Mouse (Mus musculus) layer of hippocampus, adult 8-10 months (tissue): Measurements from ENCODE around the gene Klhl30. TPM values are rescaled to one million over a fixed set of nuclear protein-coding genes. Genes with fewer than 3 reads are reported as not detected.
A peak's percentile ranks its signal among the peaks of the same experiment; 100 is the strongest.

Source experiments
- DNase-seq, 2 experiments: peaks; one replicate each; pipeline ENCODE4 v3.0.0; 2022; ENCODE audit warnings: low spot score in 2 of 2
- total RNA-seq, 4 experiments: library from RNA; stranded (reverse); gene quantifications; 2 replicates each; pipeline ENCODE4 v1.2.4; 2022

The Klhl30 gene
- total RNA-seq, 4 experiments from 2014 or later, result not detected

DNA sequence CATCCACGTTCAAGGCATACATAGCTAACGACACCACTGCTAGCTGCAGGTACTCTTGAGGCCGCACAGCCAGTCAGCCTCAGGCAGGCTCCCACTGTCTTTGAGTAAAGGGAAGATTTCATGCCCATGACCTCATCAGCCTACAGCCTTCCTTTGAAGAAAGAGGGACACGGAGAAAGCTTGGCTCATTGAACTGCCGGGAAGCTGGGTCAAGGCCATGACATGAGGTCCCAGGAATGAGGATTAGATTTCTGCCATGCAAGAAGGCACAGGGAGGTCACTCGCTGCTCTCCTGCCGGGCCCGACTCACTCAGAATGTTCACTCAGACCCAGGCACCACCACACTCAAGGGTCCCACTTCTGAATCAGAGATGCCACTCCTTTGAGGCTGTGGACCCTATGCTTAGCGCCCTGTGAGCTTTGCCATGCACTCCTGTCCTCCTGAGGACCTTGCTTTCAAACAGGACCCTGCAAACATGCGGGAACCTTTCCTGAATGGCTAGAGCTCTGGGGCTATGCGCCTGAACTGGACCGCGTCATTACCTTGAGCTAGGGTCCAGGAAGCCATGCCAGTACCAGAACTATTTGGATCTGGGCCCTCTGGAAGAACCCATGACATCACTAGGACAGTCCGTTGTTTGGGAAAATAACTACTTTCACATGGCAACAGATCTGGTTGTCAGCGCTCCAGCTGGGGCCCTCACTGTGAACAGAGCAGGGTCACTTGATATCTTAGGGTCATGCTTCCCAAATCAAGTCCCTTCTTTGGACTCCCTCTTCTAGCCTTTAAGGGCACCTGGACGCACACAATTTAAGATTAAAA is 14.2 kb downstream of the Klhl30 start:
- no peak for DNase-seq

GRCm38 (mm10) chr1:91365816-91366214 is 15.0 kb downstream of the Klhl30 start:
- DNase-seq, result no peak

DNA sequence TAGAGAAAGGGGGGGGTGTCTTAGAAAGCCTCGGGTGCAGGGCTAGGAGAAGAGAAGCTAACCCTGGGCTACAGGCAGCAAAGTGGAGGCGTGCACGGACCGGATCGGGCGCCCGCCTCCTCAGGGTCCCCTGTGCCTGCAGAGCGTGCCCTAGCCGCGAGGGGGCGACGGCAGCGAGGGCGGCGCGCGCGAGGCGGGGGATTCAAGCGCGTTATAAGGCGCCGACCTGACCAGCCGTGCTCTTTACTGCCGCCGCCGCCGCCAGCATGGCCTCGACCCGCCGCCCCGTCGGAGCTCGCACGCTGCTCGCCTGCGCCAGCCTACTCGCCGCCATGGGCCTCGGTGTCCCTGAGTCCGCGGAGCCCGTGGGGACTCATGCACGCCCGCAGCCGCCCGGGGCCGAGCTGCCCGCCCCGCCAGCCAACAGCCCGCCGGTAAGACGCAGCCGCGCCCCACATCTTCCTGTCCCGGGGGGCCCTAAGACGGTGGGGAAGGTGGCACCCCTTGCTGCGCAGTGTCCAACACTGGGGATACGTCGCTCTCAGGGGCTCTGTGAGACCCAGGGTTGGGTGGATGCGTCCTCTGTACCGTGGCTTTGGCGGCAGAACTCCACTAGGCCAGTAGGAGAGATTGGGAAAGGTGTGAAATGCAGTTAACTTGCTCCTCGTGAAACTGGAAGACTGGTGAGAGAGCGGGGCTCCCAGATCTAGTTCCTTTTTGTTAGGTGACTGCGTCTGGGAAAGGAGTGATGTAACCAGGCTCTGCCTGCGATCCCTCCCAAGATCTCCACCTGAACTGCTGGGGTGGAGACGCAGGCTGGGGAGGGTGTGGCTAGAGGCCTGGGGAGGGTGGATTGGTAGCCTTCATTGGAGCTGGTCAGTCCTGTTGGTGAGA is 15.6 kb downstream of the Klhl30 start, which contains the start of gene Erfe:
TSS of gene Erfe (plus strand) at position 216 of the 894 bp plus-strand sequence.
- no peak for DNase-seq

GRCm38 (mm10) chr1:91367295-91367694 is 16.5 kb downstream of the Klhl30 start:
- DNase-seq, result no peak

DNA sequence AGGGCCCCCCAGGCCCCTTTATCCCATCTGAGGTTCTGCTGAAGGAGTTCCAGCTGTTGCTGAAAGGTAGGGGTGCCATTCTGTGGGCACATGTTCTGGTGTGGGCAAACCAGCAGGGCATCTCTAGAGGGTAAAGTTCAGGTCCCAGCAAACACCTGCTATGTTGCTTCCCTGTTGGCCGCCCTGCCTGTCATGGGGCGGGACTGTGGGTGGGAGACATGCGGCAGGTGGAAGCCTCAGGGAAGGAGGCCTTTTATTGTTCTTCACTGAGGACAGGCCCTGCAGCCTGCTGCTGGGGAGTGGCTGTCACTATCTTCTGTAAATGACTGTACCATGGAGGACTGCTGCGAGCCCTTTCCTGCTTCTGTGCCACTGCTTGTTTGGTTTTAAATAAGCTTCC is 18.6 kb downstream of the Klhl30 start:
- no peak for DNase-seq

- no peak for DNase-seq
These were observed 19.2 kb downstream of the Klhl30 start for GRCm38 (mm10) chr1:91370055-91370454.

DNA sequence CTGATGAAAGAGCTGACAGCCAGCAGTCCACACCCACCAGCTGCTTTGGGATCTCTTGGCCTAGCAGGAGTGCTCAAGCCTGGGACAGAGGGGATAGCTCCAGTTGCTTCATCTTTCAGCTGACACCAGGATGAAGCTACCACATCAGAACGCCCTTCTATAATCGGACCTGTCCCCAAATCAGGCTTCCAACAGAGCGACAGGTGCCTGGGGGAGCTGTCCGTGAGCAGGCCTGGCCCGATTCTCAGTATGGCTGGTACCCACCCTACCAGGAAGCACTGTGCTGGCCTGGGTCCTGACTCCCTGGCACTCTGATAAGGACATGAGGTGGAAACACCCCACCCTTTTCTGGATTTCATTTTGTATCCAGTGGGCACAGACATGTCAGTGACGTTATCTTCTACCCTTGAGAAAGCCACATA is 22.6 kb downstream of the Klhl30 start:
- no peak for DNase-seq

DNA sequence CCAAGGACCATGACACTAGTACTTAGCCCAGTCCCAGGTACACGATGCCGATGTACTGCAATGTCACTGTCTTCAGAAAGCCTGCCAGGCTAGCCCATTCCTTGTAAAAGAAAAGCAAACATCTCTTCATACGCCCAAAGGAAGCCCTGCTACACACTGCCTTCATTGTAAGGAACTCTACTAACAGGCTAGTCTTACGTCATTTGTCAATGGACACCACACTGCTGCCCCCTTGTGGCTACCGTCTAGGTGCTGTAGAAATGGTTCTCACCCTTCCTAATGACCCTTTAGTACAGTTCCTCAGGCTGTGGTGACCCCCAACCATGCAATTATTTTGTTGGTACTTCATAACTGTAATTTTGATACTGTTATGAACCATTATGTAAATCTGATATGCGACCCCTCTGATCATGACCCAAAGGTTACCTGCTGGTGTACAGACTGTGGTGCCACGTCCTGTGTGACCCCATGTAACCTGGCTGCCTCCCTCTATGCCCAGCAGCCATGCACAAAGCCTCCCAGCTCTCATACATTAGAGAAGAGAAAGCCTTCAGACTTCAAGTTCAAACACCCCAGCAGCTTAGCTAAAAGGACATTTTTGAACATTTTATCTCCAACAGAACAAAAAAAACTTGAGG is 29.8 kb downstream of the Klhl30 start:
- peak; percentile 43 to 78 for DNase-seq

- no peak for DNase-seq
These were observed 30.3 kb downstream of the Klhl30 start for GRCm38 (mm10) chr1:91381091-91381471.

DNA sequence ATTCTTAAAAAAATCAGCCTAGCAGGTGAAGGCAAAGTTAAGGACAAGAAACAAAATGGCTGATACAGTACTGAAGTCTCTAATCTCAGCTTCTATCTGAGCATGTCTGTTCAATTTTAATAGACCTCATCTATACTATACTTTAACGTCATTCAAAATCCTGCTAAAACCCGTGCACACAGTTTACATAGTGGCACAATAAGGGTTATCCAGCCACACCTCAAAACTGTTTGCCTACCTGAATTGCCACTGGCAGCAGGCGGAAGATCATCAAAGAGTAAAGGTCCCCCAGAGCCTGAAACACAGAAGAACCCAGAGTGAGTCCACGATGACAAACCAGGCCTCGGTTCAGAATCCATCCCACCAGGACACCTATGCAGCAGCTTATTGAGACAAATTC is 39.6 kb downstream of the Klhl30 start:
- no peak for DNase-seq

DNA sequence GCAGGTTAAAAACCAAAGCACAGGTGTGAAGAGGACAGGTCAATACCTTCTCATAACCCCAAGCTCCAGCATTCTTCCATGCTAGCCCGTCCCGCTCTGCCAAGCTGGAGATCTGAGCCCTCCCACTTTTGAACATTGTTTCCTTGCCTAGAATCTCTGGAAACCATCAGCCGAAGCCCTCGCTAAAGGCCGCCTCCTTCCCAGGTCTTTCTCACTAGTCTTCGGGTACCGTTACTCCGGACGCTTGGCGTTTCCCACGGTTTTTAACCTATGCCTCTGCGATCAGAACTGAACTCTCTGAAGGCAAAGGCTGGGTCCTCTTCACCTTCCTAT is 47.1 kb downstream of the Klhl30 start:
- no peak for DNase-seq

DNA sequence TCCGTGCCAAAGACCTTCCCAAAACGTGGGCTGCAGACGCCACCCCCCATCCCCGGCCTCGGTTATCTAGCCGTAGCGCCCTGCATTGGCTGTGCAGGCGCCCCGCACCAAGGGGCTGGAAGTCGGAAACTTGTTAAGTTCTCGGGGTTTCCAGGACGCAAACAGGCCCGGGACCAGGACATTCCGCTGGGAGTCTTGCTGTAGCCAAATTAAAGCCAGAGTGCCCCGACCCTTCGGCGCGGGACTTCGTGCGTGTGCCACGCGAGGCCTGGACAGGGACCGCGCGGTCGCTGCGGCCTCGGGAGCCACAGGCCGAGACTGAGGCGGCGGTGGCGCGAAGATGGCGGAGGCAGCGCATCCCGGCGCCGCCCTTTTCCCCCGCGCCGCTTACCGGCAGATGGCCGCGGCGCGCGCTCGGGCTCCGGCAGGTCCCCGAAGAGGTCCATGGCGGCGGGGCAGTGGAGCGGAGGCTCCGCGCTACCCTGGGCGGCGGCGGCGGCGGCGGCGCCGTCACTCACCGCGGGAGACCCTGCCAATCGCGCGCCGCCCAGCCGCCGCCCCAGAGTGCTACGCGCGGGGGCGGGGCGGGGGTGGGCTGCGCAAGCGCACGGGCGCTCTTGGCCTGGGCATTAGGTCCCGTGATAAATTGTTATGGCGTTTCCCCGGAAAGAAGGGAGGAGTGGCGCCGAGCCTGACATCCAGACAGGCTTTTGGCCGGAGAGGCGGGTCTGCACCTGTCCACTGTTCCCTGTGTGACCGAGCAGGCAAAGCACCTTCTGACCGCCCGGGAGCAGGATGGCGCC is 47.6 kb downstream of the Klhl30 start, which contains the start of gene Ilkap:
TSS of gene Ilkap (minus strand) at position 556 of the 803 bp plus-strand sequence.
- peak; percentile 71 to 76 for DNase-seq

- DNase-seq, result no peak
These were observed 54.2 kb downstream of the Klhl30 start for GRCm38 (mm10) chr1:91404976-91405375.

GRCm38 (mm10) chr1:91405406-91406169 is 54.8 kb downstream of the Klhl30 start:
- DNase-seq, result no peak

DNA sequence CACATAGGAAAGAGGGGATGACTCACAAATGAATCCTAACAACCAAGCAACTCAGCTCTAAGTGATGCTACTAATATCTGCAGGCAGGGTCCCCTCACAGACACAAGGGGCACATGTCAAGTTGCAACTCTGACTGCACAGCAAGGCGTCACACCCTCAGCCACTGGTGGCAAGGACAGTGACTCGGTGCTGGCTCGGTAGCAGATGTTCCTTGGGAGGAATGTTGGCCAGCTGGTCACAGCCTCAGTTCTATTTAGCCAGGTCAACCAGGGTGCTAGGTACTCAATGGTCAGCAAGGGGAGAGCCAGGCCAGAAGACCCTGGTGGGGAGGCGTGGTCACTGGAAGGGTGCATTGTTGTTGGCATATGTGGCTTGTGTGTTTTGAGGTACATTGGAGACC is 57.0 kb downstream of the Klhl30 start:
- no peak for DNase-seq

DNA sequence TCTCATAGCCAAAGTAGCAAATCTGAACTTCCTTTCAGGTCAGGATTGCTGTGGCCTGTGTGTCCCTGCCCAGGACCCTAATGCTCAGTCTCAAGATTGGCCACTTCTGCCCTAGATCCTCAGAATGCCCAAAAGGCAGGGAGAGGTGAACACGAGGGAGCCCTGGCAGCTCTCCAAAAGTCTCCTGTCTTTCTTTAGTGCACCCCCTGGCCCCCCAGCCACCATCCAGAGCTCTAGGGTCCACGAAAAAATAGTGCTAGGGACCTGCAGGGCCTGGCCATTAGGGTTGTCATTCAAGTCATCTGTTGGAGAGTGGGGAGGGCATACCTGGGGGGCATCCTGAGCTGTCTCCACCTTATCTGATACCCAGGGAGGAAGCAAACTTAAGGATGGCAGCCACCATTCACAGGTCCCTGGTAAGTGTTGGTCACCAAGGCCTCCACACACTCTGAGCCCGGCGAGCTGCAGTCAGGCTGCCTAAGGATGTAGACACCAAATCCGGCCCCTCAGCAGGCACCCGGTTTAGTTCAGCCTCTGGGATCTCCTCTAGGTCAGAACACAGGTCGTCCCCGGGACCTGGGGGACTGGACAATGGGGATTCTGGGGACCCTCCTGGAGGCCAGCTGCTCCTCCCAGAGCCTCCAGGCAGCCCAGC is 60.9 kb downstream of the Klhl30 start:
- DNase-seq, result no peak
